In genomic region chr7:30450241-30450640, GRCm38 (mm10) we compare ENCODE assay signal across 19 mouse cellular contexts. TPM values are rescaled to one million over a fixed set of nuclear protein-coding genes. Genes with fewer than 3 reads are reported as not detected.
"Had no signal": no experiment of that assay in that cellular context is flagged by ENCODE, and none has a peak within 500 bp of the region (broad histone marks: within the 10 kb centered on the region; RNA-seq: fewer than 3 reads in every experiment).

No protein-coding gene starts in this region.

- H3K27ac ChIP-seq: midbrain, embryonic 10.5 days; midbrain, embryonic 12.5 days; neural tube, embryonic 13.5 days; neural tube, embryonic 15.5 days had no signal

- H3K4me3 ChIP-seq: midbrain, embryonic 10.5 days; midbrain, embryonic 12.5 days; myocyte; neural tube, embryonic 13.5 days; neural tube, embryonic 15.5 days had no signal

- ATAC-seq: midbrain, embryonic 16.5 days had no signal

- DNase-seq: lung, adult 18-20 months; lung, embryonic 14.5 days; lung, postnatal 10 days; lung, postnatal 4 days; midbrain, embryonic 14.5 days; retina, postnatal 1 day; right cerebral cortex, adult 18-20 months; right cerebral cortex, postnatal 14 days; spleen, adult 18-20 months; thymus, adult 18-20 months; thymus, postnatal 14 days; thymus, postnatal 36 days had no signal

RNA-seq across cellular contexts. Expression of gene Aplp1, which starts 4.9 kb away (rescaled TPM):
- total RNA-seq: megakaryocyte-erythroid progenitor cell, adult 5-6 weeks had no signal

RNA-seq across cellular contexts. Expression of gene Kirrel2, which starts 7.2 kb away (rescaled TPM):
- total RNA-seq: megakaryocyte-erythroid progenitor cell, adult 5-6 weeks had no signal
